Mouse (Mus musculus) stomach, embryonic 14.5 days (tissue): ENCODE data around the gene Naip2. TPM values are rescaled to one million over a fixed set of nuclear protein-coding genes. Genes with fewer than 3 reads are reported as not detected.

Source experiments
- polyA plus RNA-seq: library from polyadenylated mRNA; unstranded; fragments of >200 nt; fragmentation: Nextera tagmentation; extraction: Ambion mirVana; gene quantifications from 2 replicates; pipeline ENCODE4 v1.2.1, GENCODE M21; 2014

The Naip2 gene
- polyA plus RNA-seq, 1 experiment from 2014 or later = 0.52 TPM

Other genes starting within 250 kb of the Naip2 start
- 49.3 and 57.6 TPM in 2 replicates for gene Mccc2, start 186.5 kb downstream of the Naip2 start, polyA plus RNA-seq
- 28.7 and 29.6 TPM in 2 replicates for gene Bdp1, start 98.0 kb downstream of the Naip2 start, polyA plus RNA-seq
- 174 and 178 TPM in 2 replicates for gene Serf1, start 94.1 kb downstream of the Naip2 start, polyA plus RNA-seq
- gene Smn1, start 77.2 kb downstream of the Naip2 start, polyA plus RNA-seq = 52.3 and 56.8 TPM in 2 replicates
- gene Naip5, start 44.2 kb upstream of the Naip2 start, polyA plus RNA-seq = 0.32 and 0.39 TPM in 2 replicates
- 0.42 and 0.77 TPM in 2 replicates for gene Naip6, start 115.6 kb upstream of the Naip2 start, polyA plus RNA-seq